Mouse (Mus musculus) forebrain, embryonic 12.5 days (tissue): Measurements from ENCODE around the gene Nlrp14. TPM values are rescaled to one million over a fixed set of nuclear protein-coding genes. Genes with fewer than 3 reads are reported as not detected.
"Not testable (repeated sequence)": the region's sequence is repeated elsewhere in the genome, so short reads cannot be mapped to it uniquely, and the experiment has no call there.

Source experiments
- ATAC-seq: fragments of 200-750 bp; cut with Nextera tagmentation; 2 replicates; pipeline ENCODE4 v1.8.0; 2017; ENCODE audit warnings: moderate TSS enrichment; ENCODE audit not compliant: low FRiP score
- H3K27ac ChIP-seq: fragments of 300-500 bp; sonication (generic); 2 replicates; pipeline ENCODE4 v1.5.1; 2016; ENCODE audit warnings: mild to moderate bottlenecking
- H3K27me3 ChIP-seq: fragments of 300-500 bp; sonication (generic); 2 replicates; pipeline ENCODE4 v1.6.1; 2016; ENCODE audit warnings: mild to moderate bottlenecking
- H3K36me3 ChIP-seq: fragments of 300-500 bp; sonication (generic); replicated peaks from 2 replicates; pipeline ENCODE4 v1.6.1; 2016; ENCODE audit warnings: mild to moderate bottlenecking
- H3K4me1 ChIP-seq: fragments of 300-500 bp; sonication (generic); 2 replicates; pipeline ENCODE4 v1.6.1; 2016
- H3K4me2 ChIP-seq: fragments of 300-500 bp; sonication (generic); 2 replicates; pipeline ENCODE4 v1.6.1; 2016; ENCODE audit warnings: mild to moderate bottlenecking, moderate library complexity
- H3K4me3 ChIP-seq: fragments of 300-500 bp; sonication (generic); replicated peaks from 2 replicates; pipeline ENCODE4 v1.5.1; 2016; ENCODE audit warnings: mild to moderate bottlenecking
- H3K9ac ChIP-seq: fragments of 300-500 bp; sonication (generic); 2 replicates; pipeline ENCODE4 v1.6.1; 2016; ENCODE audit warnings: mild to moderate bottlenecking
- H3K9me3 ChIP-seq: fragments of 300-500 bp; sonication (generic); 2 replicates; pipeline ENCODE4 v1.6.1; 2016
- WGBS: fragments of 180-500 bp; shearing (Covaris S2); methylation state at CpG from one replicate; pipeline ENCODE4 v1.1.7; 2016; 5-methylcytosine and 5-hydroxymethylcytosine counted together
- polyA plus RNA-seq: library from polyadenylated mRNA; unstranded; fragments of >200 nt; fragmentation: Nextera tagmentation; extraction: Ambion mirVana; gene quantifications from 2 replicates; pipeline ENCODE4 v1.2.1, GENCODE M21; 2016

Nlrp14 gene
- polyA plus RNA-seq: not detected in 2 replicates

GRCm38 (mm10) chr7:107166690-107167089 lies at the start of gene Nlrp14:
Gene Nlrp14, plus strand, starts transcription at chr7:107166990.
- ATAC-seq: no peak
- 85% methylated on average over 10 of the region's 10 CpGs for WGBS
- no peaks in the 10 kb centered on the region for H3K9me3 ChIP-seq
- H3K9ac ChIP-seq: no peak within 1 kb of the TSS
- H3K4me1 ChIP-seq: no peaks in the 10 kb centered on the region
- no peak within 1 kb of the TSS for H3K4me3 ChIP-seq
- H3K36me3 ChIP-seq: no peaks in the 10 kb centered on the region
- no peak within 1 kb of the TSS for H3K4me2 ChIP-seq
- no peak within 1 kb of the TSS for H3K27ac ChIP-seq
- H3K27me3 ChIP-seq: no peaks in the 10 kb centered on the region

DNA sequence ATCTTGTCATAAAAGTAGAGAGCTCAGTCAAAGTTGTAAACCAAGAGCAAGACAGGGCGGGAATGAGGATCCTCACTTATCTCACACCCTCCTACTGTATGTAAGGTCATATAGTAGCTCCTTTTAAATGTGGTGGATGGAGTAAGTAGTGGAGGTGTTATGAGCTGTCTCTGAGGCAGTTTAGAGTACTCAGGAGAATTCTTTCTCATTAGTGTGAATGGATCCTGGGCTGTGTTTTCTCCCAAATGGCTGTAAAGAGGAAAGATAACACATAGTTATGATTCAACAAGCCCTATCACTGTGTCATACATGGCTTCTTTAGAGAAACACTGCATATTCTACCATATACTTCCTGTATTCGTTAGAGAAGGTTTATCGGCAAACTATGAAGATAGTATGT lies 35.8 kb upstream of the Nlrp14 start, which contains the start of gene Olfr715:
TSS of gene Olfr715 (minus strand) at position 101 of the 400 bp plus-strand sequence.
- 98% methylated on average over 3 of the region's 3 CpGs for WGBS
- H3K27me3 ChIP-seq: not testable (repeated sequence)

GRCm38 (mm10) chr7:107138027-107138426 lies 28.8 kb upstream of the Nlrp14 start, which contains the start of gene Olfr716:
Gene Olfr716, plus strand, starts transcription at chr7:107138327.
- not testable (repeated sequence) for H3K4me1 ChIP-seq, H3K9ac ChIP-seq, H3K27me3 ChIP-seq, ATAC-seq, H3K36me3 ChIP-seq, H3K9me3 ChIP-seq, H3K4me2 ChIP-seq, H3K27ac ChIP-seq, H3K4me3 ChIP-seq
- WGBS: 78% methylated on average over 2 of the region's 2 CpGs

More for the DNA sequence above, 35.8 kb upstream of the Nlrp14 start, which contains the start of gene Olfr715:
- H3K9ac ChIP-seq, H3K36me3 ChIP-seq, H3K9me3 ChIP-seq, H3K4me3 ChIP-seq, ATAC-seq, H3K4me1 ChIP-seq, H3K4me2 ChIP-seq, H3K27ac ChIP-seq: not testable (repeated sequence)

- no peak overlapping the region for H3K27ac ChIP-seq
- no peak overlapping the region for H3K9ac ChIP-seq
- H3K9me3 ChIP-seq: no peaks in the 10 kb centered on the region
- ATAC-seq: no peak
- H3K27me3 ChIP-seq: no peaks in the 10 kb centered on the region
- no peak overlapping the region for H3K4me3 ChIP-seq
- H3K4me2 ChIP-seq: no peak overlapping the region
- H3K4me1 ChIP-seq: no peaks in the 10 kb centered on the region
- WGBS: 46% methylated on average over 2 of the region's 2 CpGs
- H3K36me3 ChIP-seq: no peaks in the 10 kb centered on the region
Measured at GRCm38 (mm10) chr7:107180406-107180805, 13.6 kb downstream of the Nlrp14 start.

DNA sequence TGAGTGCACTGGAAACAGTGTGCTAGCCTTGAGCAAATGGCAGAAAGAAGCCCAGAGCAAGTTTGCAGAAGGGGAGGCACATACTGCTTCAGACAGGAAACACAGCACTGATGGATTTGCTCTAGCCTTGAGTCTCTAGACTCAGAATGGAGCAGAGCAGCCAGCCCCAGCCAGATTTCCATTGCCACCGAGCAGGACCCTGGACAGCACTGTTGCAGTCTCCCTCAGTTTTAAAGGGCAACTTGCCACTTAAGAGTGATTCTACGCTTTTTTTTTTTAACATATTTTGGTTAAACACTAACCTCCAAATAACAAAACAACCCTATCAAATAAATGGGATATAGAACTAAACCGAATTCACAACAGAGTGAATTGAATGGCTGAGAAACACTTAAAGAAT lies 35.0 kb downstream of the Nlrp14 start:
- H3K9me3 ChIP-seq: no peaks in the 10 kb centered on the region
- no peak overlapping the region for H3K9ac ChIP-seq
- H3K36me3 ChIP-seq: no peaks in the 10 kb centered on the region
- WGBS: 42% methylated on average over 3 of the region's 3 CpGs
- H3K4me1 ChIP-seq: no peaks in the 10 kb centered on the region
- no peak overlapping the region for H3K4me3 ChIP-seq
- no peaks in the 10 kb centered on the region for H3K27me3 ChIP-seq
- H3K27ac ChIP-seq: no peak overlapping the region
- ATAC-seq: no peak
- H3K4me2 ChIP-seq: no peak overlapping the region

DNA sequence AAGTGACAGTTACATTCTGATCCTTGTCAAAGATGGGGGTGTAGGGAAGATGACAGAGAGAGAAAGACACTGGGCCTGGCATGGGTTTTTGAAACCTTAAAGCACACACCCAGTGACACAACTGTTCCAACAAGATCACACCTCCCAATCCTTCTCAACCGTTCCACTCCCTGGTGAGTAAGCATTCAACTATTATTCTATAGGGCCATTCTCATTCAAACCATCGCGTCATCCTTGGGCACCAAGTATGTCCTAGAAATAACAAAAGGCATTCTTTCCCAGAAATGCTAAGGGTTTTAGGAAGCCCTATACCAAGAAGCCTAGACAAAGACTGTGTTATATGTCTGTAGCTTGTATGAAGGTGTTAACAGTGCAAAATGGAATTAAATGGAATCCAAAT lies 41.1 kb downstream of the Nlrp14 start:
- Histone ChIP-seq H3K27ac (no peak overlapping the region), H3K36me3 (no peaks in the 10 kb centered on the region), H3K9me3 (peaks cover 17% of the 10 kb centered on the region), H3K27me3 (peaks cover 27% of the 10 kb centered on the region), H3K4me3 (no peak overlapping the region), H3K9ac (no peak overlapping the region), H3K4me1 (no peaks in the 10 kb centered on the region), H3K4me2 (no peak overlapping the region)
- no peak for ATAC-seq
- 75% methylated on average over 3 of the region's 3 CpGs for WGBS

DNA sequence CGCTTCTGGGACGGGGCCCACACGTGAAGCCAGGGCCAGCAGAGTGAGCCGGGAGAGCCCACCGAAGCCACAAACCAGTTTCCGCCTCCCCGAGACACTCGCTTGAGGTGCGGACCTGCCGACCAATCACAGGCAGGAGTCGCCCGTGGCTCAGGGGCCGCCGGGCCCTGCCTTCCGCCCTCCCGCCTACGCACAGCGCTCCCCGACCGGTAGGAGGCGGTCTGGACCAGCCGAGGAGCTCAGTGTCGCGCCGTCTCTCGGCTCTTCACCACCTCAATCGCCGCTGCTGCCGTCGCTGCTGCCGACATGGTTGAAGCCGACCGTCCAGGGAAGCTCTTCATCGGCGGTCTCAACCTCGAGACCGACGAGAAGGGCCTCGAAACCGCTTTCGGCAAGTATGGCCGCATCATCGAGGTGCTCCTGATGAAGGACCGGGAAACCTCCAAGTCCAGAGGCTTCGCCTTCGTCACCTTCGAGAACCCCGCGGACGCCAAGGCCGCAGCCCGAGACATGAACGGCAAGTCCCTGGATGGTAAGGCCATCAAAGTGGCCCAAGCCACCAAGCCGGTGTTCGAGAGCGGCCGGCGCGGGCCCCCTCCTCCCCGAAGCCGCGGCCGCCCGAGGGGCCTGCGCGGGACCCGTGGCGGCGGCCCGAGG lies 42.5 kb downstream of the Nlrp14 start, which contains the start of gene Rbmxl2:
TSS of gene Rbmxl2 (plus strand) at position 242 of the 657 bp plus-strand sequence.
- peak within 1 kb of the TSS; percentile 13 for H3K4me2 ChIP-seq
- H3K4me3 ChIP-seq: peak within 1 kb of the TSS; percentile 28
- ATAC-seq: no peak; the same call in 1 of the 2 replicates
- peaks cover 17% of the 10 kb centered on the region for H3K9me3 ChIP-seq
- peaks cover 29% of the 10 kb centered on the region for H3K27me3 ChIP-seq
- 43% methylated on average over 70 of the region's 70 CpGs for WGBS
- H3K4me1 ChIP-seq: no peaks in the 10 kb centered on the region
- no peaks in the 10 kb centered on the region for H3K36me3 ChIP-seq
- no peak within 1 kb of the TSS for H3K9ac ChIP-seq
- H3K27ac ChIP-seq: no peak within 1 kb of the TSS

- Histone ChIP-seq H3K4me3 (peak overlapping the region; percentile 28), H3K4me2 (peak overlapping the region; percentile 13), H3K4me1 (no peaks in the 10 kb centered on the region), H3K27ac (no peak overlapping the region), H3K9ac (no peak overlapping the region), H3K36me3 (no peaks in the 10 kb centered on the region), H3K27me3 (peaks cover 29% of the 10 kb centered on the region), H3K9me3 (peaks cover 17% of the 10 kb centered on the region)
- 29% methylated on average over 64 of the region's 77 CpGs for WGBS
- ATAC-seq: peak; percentile 44
Measured at GRCm38 (mm10) chr7:107210126-107210576, 43.4 kb downstream of the Nlrp14 start.

DNA sequence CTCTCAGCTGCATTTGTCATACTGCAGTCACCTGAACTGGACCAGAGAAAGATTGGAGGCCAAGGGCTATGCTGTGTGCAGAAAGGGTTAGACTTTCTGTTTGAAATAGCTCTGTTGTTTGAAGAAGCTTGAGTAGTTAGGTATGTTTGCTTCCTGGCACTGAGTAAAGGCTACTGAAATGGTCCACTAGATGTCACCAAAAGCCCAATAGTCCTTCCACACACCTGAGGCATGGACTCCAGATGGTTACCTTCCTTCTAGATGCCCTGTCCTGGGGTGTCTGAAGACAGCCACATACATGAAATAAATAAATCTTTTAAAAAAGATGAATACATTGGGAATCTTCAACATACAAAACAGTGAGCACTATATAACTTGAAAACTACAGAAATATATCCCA lies 48.9 kb downstream of the Nlrp14 start:
- Histone ChIP-seq H3K27me3 (peaks cover 12% of the 10 kb centered on the region), H3K27ac (no peak overlapping the region)

DNA sequence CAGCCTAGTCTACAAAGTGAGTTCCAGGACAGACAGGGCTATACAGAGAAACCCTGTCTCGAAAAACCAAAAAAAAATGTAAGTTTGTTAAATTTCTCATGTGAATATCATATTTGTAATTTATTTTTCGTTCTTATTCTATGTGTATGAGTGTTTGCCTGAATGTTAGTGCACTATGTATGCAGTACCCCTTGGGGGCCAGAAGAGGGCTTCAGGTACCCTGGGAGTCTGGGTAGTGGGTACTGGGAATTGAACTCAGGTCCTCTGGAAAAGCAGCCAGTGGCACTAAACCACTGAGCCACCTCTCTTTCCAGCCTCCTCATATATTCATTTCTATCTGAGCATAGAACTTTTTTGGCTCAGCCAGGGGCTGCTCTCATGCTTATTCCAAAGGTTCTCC lies 50.1 kb downstream of the Nlrp14 start:
- Histone ChIP-seq H3K27me3 (0 out of 2 replicates have a peak, but pooled peaks cover 2% of the 10 kb centered on the region), H3K27ac (no peak overlapping the region), H3K9me3 (no peaks in the 10 kb centered on the region), H3K36me3 (no peaks in the 10 kb centered on the region), H3K4me2 (no peak overlapping the region), H3K9ac (no peak overlapping the region), H3K4me3 (no peak overlapping the region), H3K4me1 (no peaks in the 10 kb centered on the region)
- WGBS: 75% methylated on average over 2 of the region's 2 CpGs
- ATAC-seq: no peak

More for the DNA sequence above, 48.9 kb downstream of the Nlrp14 start:
- Histone ChIP-seq H3K36me3 (no peaks in the 10 kb centered on the region), H3K4me3 (no peak overlapping the region), H3K9me3 (no peaks in the 10 kb centered on the region), H3K4me1 (no peaks in the 10 kb centered on the region), H3K4me2 (no peak overlapping the region), H3K9ac (no peak overlapping the region)
- peak; percentile 75; the same call in 1 of the 2 replicates for ATAC-seq

GRCm38 (mm10) chr7:107236854-107237253 lies 70.1 kb downstream of the Nlrp14 start:
- Histone ChIP-seq H3K9me3 (no peaks in the 10 kb centered on the region), H3K27me3 (no peaks in the 10 kb centered on the region), H3K4me2 (no peak overlapping the region), H3K9ac (no peak overlapping the region), H3K36me3 (no peaks in the 10 kb centered on the region), H3K4me1 (peaks cover 3% of the 10 kb centered on the region; the same call in 1 of the 2 replicates), H3K27ac (no peak overlapping the region), H3K4me3 (no peak overlapping the region)
- 6% methylated on average over 3 of the region's 3 CpGs for WGBS
- no peak for ATAC-seq

- H3K9ac ChIP-seq: no peak overlapping the region
- H3K4me1 ChIP-seq: peaks cover 3% of the 10 kb centered on the region; the same call in 1 of the 2 replicates
- no peaks in the 10 kb centered on the region for H3K9me3 ChIP-seq
- ATAC-seq: no peak
- H3K4me3 ChIP-seq: no peak overlapping the region
- H3K4me2 ChIP-seq: no peak overlapping the region
- WGBS: 78% methylated on average over 3 of the region's 3 CpGs
- H3K27me3 ChIP-seq: no peaks in the 10 kb centered on the region
- H3K36me3 ChIP-seq: no peaks in the 10 kb centered on the region
- no peak overlapping the region for H3K27ac ChIP-seq
Measured at GRCm38 (mm10) chr7:107237498-107237897, 70.7 kb downstream of the Nlrp14 start.

GRCm38 (mm10) chr7:107241371-107241883 lies 74.6 kb downstream of the Nlrp14 start:
- no peak for ATAC-seq
- Histone ChIP-seq H3K4me2 (no peak overlapping the region), H3K4me1 (peaks cover 3% of the 10 kb centered on the region; the same call in 1 of the 2 replicates), H3K27ac (no peak overlapping the region), H3K9ac (no peak overlapping the region), H3K9me3 (no peaks in the 10 kb centered on the region), H3K27me3 (no peaks in the 10 kb centered on the region), H3K4me3 (no peak overlapping the region), H3K36me3 (no peaks in the 10 kb centered on the region)
- WGBS: 77% methylated on average over 5 of the region's 5 CpGs
